Mouse (Mus musculus) bone marrow, adult 2 months (tissue): ENCODE results near the gene Acox1. TPM values are rescaled to one million over a fixed set of nuclear protein-coding genes. Genes with fewer than 3 reads are reported as not detected.
A peak's percentile ranks its signal among the peaks of the same experiment; 100 is the strongest.

Source experiments
- H3K27ac ChIP-seq: fragments of 200-500 bp; 2 replicates; pipeline ENCODE4 v1.5.1; 2012; ENCODE audit warnings: low read depth, mild to moderate bottlenecking, control low read depth, inconsistent platforms, low read length; ENCODE audit not compliant: control insufficient read depth, poor library complexity, insufficient read depth
- H3K4me1 ChIP-seq: fragments of 200-500 bp; 2 replicates; pipeline ENCODE4 v1.6.1; 2011; ENCODE audit warnings: low read length; ENCODE audit not compliant: control insufficient read depth, insufficient read depth
- H3K4me3 ChIP-seq: fragments of 200-500 bp; replicated peaks from 2 replicates; pipeline ENCODE3; 2011; ENCODE audit warnings: mild to moderate bottlenecking, low read depth, low read length, control low read depth; ENCODE audit not compliant: control insufficient read depth
- CTCF ChIP-seq: fragments of 200-500 bp; IDR thresholded peaks from 2 replicates; pipeline ENCODE4 v1.5.1; 2011; ENCODE audit warnings: low read length, control low read depth; ENCODE audit not compliant: control insufficient read depth, insufficient read depth
- POLR2A ChIP-seq: fragments of 200-500 bp; IDR thresholded peaks from 2 replicates; pipeline ENCODE4 v1.6.1; 2011; ENCODE audit warnings: low read depth, mild to moderate bottlenecking, control low read depth, low read length, borderline replicate concordance; ENCODE audit not compliant: control insufficient read depth
- WGBS: fragments of 180-500 bp; shearing (Covaris S2); methylation state at CpG from one replicate; pipeline ENCODE4 v1.1.7; 2018; 5-methylcytosine and 5-hydroxymethylcytosine counted together
- polyA plus RNA-seq: library from polyadenylated mRNA; stranded (reverse); fragments of >200 nt; gene quantifications from 2 replicates; pipeline ENCODE4 v1.2.4, GENCODE M21; 2011; ENCODE audit warnings: low replicate concordance; ENCODE audit not compliant: missing spikeins, insufficient read depth, insufficient read length

Gene Acox1
- polyA plus RNA-seq, 1 experiment: 20.0 TPM

DNA sequence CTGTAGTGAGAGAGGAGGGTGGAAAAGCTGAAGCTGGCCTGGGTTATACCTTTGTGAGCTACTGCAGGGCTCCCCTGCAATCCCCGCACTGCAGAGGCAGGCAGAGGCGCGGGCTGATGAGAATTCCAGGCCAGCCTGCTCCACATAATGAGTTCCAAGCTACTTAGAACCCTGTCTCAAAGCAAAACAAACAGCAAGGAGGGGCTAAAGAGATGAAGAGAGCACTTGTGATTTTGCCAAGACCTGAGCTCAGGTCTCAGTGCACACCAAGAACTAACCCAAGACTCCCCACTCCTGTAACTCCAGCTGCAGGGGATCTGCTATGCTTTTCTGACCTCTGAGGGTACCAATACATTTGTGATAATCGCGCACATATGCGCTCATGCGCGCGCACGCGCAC is 12.5 kb downstream of the Acox1 start:
- WGBS: 95% methylated on average over 11 of the region's 11 CpGs
- TF ChIP-seq POLR2A: no peak
- TF ChIP-seq CTCF: no peak
- Histone ChIP-seq H3K27ac (no peak overlapping the region), H3K4me3 (no peak overlapping the region), H3K4me1 (no peaks in the 10 kb centered on the region)

DNA sequence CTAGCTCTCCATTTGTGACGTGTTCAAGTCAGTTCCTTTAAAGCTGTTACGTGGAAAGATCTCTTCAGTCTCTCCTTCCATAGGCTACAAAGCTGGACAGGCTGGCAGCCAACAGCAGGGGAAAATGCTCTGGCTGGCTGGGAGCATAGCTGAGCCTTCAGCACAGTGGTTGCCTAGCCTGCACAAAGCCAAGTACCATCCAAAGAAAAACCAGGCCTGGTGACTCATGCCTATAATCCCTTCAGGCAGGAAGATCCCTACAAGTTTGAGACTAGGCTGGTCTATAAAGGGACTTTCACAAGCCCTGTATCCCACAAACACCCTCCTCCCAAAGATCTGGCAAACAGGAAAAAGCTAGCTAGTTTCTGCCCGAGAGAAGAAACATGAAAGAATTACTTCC is 13.0 kb downstream of the Acox1 start:
- no peaks in the 10 kb centered on the region for H3K4me1 ChIP-seq
- no peak for TF ChIP-seq POLR2A
- no peak for TF ChIP-seq CTCF
- 87% methylated on average over 3 of the region's 3 CpGs for WGBS

DNA sequence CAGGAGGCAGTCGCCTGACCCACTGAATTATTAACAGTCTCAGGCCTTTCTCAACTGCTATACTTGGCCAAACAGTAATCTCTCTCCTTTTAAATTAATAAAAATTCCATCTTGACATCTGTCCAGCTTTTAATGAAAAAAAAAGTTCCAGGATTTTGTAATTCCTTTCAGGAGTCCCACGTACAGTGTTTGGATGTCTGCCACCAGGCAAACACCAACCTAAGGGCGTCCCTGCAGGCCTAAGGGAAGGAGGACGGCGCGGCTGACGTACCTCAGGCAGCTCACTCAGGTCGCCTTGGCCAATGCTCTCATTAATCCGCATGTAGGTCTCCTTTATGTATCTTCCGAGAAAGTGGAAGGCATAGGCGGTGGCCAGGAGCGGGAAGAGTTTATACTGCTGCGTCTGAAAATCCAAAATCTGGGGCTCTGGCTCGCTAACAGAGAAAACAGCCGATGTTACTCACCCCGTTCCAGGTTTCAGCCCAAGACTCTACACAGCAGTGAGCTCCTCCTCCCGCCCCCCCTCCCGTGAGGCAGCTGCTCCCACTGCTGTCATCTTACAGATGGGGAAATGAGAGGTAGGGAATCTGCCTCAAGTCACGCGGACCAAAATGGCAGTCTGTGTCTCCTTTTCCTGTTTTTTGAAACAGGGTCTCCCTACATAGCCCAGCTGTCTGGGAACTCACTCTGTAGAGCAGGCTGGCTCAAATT is 20.3 kb downstream of the Acox1 start:
- no peaks in the 10 kb centered on the region for H3K4me1 ChIP-seq
- 91% methylated on average over 20 of the region's 20 CpGs for WGBS
- H3K4me3 ChIP-seq: no peak overlapping the region
- TF ChIP-seq CTCF: no peak
- no peak for TF ChIP-seq POLR2A
- H3K27ac ChIP-seq: no peak overlapping the region

More for the DNA sequence above, 13.0 kb downstream of the Acox1 start:
- Histone ChIP-seq H3K4me3 (no peak overlapping the region), H3K27ac (no peak overlapping the region)

DNA sequence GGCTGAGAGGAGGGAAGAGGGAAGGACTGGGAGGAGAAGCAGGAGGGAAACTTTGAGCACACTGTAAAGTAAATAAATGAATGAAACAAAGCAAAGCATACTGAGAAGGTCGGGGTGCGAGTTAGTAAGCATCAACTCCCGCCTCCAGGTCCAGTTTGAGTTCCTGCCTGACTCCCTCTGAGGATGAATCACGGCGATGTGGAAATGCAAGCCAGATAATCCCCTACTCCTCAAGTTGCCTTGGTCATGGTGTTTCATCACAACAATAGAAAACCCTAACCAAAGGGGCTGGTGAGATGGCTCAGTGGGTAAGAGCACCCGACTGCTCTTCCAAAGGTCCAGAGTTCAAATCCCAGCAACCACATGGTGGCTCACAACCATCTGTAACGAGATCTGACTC is 22.8 kb downstream of the Acox1 start:
- H3K4me3 ChIP-seq: no peak overlapping the region
- 84% methylated on average over 7 of the region's 7 CpGs for WGBS
- TF ChIP-seq CTCF (no peak), POLR2A (no peak)
- H3K27ac ChIP-seq: no peak overlapping the region
- H3K4me1 ChIP-seq: no peaks in the 10 kb centered on the region

DNA sequence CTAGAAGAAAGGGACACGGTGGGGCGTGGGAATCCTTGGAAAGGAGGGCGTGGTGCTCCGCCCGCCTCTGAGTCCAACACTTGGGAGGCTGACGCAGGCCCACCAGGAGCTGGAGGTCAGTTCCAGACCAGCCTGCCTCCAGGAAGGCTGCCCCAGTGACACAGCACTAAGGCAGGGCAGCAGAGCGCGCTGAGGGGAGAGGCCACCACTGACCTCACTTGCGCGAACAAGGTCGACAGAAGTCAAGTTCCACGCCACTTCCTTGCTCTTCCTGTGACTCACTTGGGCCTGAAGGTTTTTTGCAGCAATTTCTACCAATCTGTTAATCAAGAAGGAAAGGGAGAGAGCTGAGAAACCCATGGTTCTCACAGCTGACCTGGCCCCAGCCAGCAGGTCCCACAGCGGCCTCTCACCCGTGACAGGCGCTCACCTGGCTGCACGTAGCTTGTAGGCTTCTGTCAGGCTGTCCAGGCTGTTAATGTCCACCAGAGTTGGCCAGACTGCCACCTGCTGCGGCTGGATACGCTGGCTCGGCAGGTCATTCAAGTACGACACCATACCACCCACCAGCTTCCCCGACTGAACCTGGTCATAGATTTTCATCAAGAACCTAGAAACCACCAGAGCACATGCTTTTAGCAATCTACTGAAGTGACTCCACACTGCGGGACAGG is 23.9 kb downstream of the Acox1 start:
- no peak overlapping the region for H3K4me3 ChIP-seq
- TF ChIP-seq CTCF (no peak), POLR2A (peak; percentile 9; the same call in 1 of the 2 replicates)
- 92% methylated on average over 22 of the region's 22 CpGs for WGBS
- no peak overlapping the region for H3K27ac ChIP-seq
- H3K4me1 ChIP-seq: no peaks in the 10 kb centered on the region

DNA sequence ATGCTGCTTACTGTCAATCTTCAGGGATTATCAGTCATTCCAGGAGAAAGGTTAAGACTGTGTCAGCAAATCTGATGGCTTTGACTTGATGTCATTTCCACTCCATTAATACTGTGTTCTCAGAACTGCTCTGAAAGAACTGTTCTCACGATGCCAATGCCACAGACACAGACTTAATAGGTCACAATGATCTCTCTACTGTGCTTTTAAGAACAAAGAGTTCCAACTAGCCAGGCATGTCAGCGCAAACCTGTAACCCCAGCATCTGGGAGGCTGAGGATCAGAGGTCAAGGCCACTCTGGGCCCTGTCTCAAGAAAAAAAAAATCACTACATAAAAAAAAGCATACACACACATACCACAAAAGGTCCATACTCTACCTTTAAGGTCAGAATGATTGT is 26.9 kb downstream of the Acox1 start:
- Histone ChIP-seq H3K27ac (no peak overlapping the region), H3K4me3 (no peak overlapping the region), H3K4me1 (no peaks in the 10 kb centered on the region)
- no peak for TF ChIP-seq CTCF
- TF ChIP-seq POLR2A: no peak
- WGBS: 87% methylated on average over 2 of the region's 2 CpGs

DNA sequence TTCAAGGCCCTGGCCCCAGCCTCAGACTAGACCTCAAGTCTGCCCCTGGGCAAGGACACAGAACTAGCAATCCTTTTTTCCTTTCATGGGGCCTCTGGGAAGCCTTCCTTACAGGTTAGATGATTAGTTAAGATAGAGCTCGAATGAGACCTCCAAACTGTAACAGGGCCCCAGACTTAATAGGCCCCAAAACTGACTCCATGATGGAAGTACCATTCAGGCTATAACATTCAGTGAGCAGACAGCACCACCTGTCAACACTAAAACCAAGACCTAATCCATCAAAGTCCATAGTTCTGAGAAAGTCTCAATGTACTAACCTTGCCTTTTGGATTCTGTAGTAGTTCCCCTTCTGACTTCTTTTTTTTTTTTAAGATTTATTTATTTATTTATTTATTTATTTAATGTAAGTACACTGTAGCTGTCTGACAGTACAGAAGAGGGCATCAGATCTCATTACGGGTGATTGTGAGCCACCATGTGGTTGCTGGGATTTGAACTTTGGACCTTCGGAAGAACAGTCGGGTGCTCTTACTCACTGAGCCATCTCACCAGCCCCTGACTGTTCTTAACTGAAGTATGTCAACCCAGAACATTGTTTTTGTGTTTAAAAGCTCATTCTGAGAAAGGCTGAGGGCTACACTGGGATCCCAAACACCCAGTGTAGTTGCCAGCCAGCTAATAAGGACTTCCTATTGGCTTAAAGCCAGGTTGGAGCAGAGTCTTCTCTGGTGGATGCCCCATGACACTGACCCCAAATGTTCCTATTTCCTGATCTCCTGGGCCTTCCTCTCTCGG is 28.6 kb downstream of the Acox1 start:
- H3K27ac ChIP-seq: no peak overlapping the region

DNA sequence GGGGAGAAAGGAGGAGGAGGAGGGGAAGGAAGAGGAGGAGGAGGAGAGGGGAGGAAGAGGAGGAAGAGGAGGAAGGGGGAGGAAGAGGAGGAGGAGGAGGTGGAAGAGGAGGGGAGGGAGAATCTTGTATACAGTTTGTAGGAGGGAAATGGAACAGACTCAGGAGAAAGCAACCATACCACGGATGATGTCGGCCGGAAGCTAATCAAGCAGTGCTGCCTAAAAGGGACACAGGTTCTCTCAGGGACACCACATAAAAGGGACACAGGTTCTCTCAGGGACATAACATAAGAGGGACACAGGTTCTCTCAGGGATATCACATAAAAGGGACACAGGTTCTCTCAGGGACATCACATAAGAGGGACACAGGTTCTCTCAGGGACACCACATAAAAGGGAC is 29.6 kb downstream of the Acox1 start:
- TF ChIP-seq POLR2A (no peak), CTCF (no peak)
- Histone ChIP-seq H3K4me1 (no peaks in the 10 kb centered on the region), H3K4me3 (no peak overlapping the region), H3K27ac (no peak overlapping the region)
- WGBS: 82% methylated on average over 3 of the region's 3 CpGs

More for the DNA sequence above, 28.6 kb downstream of the Acox1 start:
- no peak overlapping the region for H3K4me3 ChIP-seq
- no peaks in the 10 kb centered on the region for H3K4me1 ChIP-seq
- WGBS: 72% methylated on average over 5 of the region's 5 CpGs
- TF ChIP-seq POLR2A: no peak
- TF ChIP-seq CTCF: no peak
